Mouse (Mus musculus): Measurements from ENCODE around the gene Akt2.

Gene Akt2

GRCm38 (mm10) chr7:27574124-27574880, 17.1 kb upstream of the Akt2 start:
- POLR2A ChIA-PET, result interaction anchor here (0.6 to 9.3 kb wide), 55 partner anchors 9 to 574 kb away, joined by 3 to 151 read pairs (median 4); partner anchors contain the start of genes 2310022A10Rik (in 2 of the 4), Akt2 (in 2 of the 4), Pld3 (in 2 of the 4) and Snrpa (in 2 of the 4)

GRCm38 (mm10) chr7:27576914-27577313, 14.4 kb upstream of the Akt2 start:
- ChIA-PET POLR2A (interaction anchor here in 3 of 4 experiments (0.6 to 2.5 kb wide), 29 partner anchors 9 to 320 kb away, joined by 3 to 13 read pairs (median 4); partner anchors contain the start of genes Sertad1 (in 2 of the 3) and Akt2 (in 1 of the 3)), CTCF (interaction anchor here (0.5 to 1.9 kb wide), 27 partner anchors 9 to 1475 kb away, joined by 3 to 9 read pairs (median 4); partner anchors contain the start of gene Akt2 (in 1 of the 4))

More at GRCm38 (mm10) chr7:27574124-27574880, 17.1 kb upstream of the Akt2 start:
- CTCF ChIA-PET, result interaction anchor here in 3 of 4 experiments (0.6 to 1.3 kb wide), 10 partner anchors 9 to 154 kb away, joined by 3 to 8 read pairs (median 3); partner anchors contain the start of genes 2310022A10Rik (in 1 of the 3) and Pld3 (in 1 of the 3)

GRCm38 (mm10) chr7:27577589-27577988, 13.8 kb upstream of the Akt2 start:
- CTCF ChIA-PET, result interaction anchor here (0.6 to 1.9 kb wide), 15 partner anchors 9 to 1474 kb away, joined by 3 to 9 read pairs (median 4); partner anchors contain the start of gene Akt2 (in 1 of the 4)
- POLR2A ChIA-PET, result interaction anchor here in 2 of 4 experiments (0.8 to 2.5 kb wide), 13 partner anchors 8 to 87 kb away, joined by 3 to 13 read pairs (median 4); no protein-coding TSS in a partner anchor

GRCm38 (mm10) chr7:27578465-27578864, 12.9 kb upstream of the Akt2 start:
- POLR2A ChIA-PET, result interaction anchor here in 1 of 4 experiments (1.1 kb wide), 1 partner anchor 9 kb away, joined by 3 read pairs; no protein-coding TSS in a partner anchor

GRCm38 (mm10) chr7:27580380-27581174, 10.8 kb upstream of the Akt2 start:
- ChIA-PET POLR2A (interaction anchor here in 2 of 4 experiments (0.5 to 3.4 kb wide), 19 partner anchors 8 to 348 kb away, joined by 3 to 12 read pairs (median 3); partner anchors contain the start of genes Akt2 (in 1 of the 2), Coq8b (in 1 of the 2) and Zfp607b (in 1 of the 2)), CTCF (interaction anchor here in 2 of 4 experiments (0.5 to 1.0 kb wide), 4 partner anchors 31 to 131 kb away, joined by 3 to 4 read pairs (median 3); no protein-coding TSS in a partner anchor)

More at GRCm38 (mm10) chr7:27578465-27578864, 12.9 kb upstream of the Akt2 start:
- CTCF ChIA-PET, result interaction anchor here in 1 of 4 experiments (0.6 kb wide), 1 partner anchor 208 kb away, joined by 5 read pairs; no protein-coding TSS in a partner anchor

- ChIA-PET POLR2A (interaction anchor here (0.6 to 11.6 kb wide), 43 partner anchors 9 to 1860 kb away, joined by 3 to 151 read pairs (median 4); partner anchors contain the start of genes Rab4b (in 1 of the 4) and Zfp607b (in 1 of the 4)), CTCF (interaction anchor here in 3 of 4 experiments (0.6 to 1.8 kb wide), 13 partner anchors 10 to 840 kb away, joined by 3 to 9 read pairs (median 3); partner anchors contain the start of gene Zfp607b (in 1 of the 3))
These were observed 4.5 kb upstream of the Akt2 start for GRCm38 (mm10) chr7:27586861-27587260.

GRCm38 (mm10) chr7:27587741-27588140, 3.6 kb upstream of the Akt2 start:
- CTCF ChIA-PET, result interaction anchor here in 3 of 4 experiments (0.6 to 1.6 kb wide), 9 partner anchors 11 to 286 kb away, joined by 3 to 8 read pairs (median 4); no protein-coding TSS in a partner anchor
- POLR2A ChIA-PET, result interaction anchor here (0.6 to 11.6 kb wide), 33 partner anchors 8 to 392 kb away, joined by 3 to 151 read pairs (median 5); partner anchors contain the start of genes BC024978 (in 1 of the 4), Snrpa (in 1 of the 4) and Zfp607b (in 1 of the 4)

GRCm38 (mm10) chr7:27590088-27590487, 1.3 kb upstream of the Akt2 start:
- POLR2A ChIA-PET, result interaction anchor here (0.6 to 11.6 kb wide), 22 partner anchors 8 to 287 kb away, joined by 3 to 151 read pairs (median 5); partner anchors contain the start of genes 2310022A10Rik (in 1 of the 4), Map3k10 (in 1 of the 4), Pld3 (in 1 of the 4) and Sertad1 (in 1 of the 4)
- CTCF ChIA-PET, result interaction anchor here in 3 of 4 experiments (0.6 to 1.2 kb wide), 9 partner anchors 8 to 316 kb away, joined by 3 to 8 read pairs (median 4); no protein-coding TSS in a partner anchor

- CTCF ChIA-PET, result interaction anchor here in 3 of 4 experiments (0.6 to 1.2 kb wide), 8 partner anchors 7 to 260 kb away, joined by 3 to 8 read pairs (median 4); no protein-coding TSS in a partner anchor
- POLR2A ChIA-PET, result interaction anchor here (0.5 to 11.6 kb wide), 34 partner anchors 9 to 754 kb away, joined by 3 to 151 read pairs (median 6); partner anchors contain the start of genes Map3k10 (in 1 of the 4), Sertad1 (in 1 of the 4), Zfp60 (in 1 of the 4) and Zfp607b (in 1 of the 4)
These were observed 662 bp upstream of the Akt2 start for GRCm38 (mm10) chr7:27590566-27591213.

- ChIA-PET CTCF (interaction anchor here in 3 of 4 experiments (0.7 to 1.7 kb wide), 9 partner anchors 15 to 813 kb away, joined by 3 to 6 read pairs (median 4); partner anchors contain the start of gene Ttc9b (in 1 of the 3)), POLR2A (interaction anchor here (0.5 to 11.6 kb wide), 78 partner anchors 9 to 1796 kb away, joined by 3 to 151 read pairs (median 4); partner anchors contain the start of genes 2310022A10Rik (in 2 of the 4), Pld3 (in 2 of the 4), Sertad1 (in 2 of the 4) and Zfp607b (in 2 of the 4))
These were observed 1.0 kb downstream of the Akt2 start for GRCm38 (mm10) chr7:27592217-27592929.

GRCm38 (mm10) chr7:27592934-27593645, 1.7 kb downstream of the Akt2 start:
- ChIA-PET CTCF (interaction anchor here in 2 of 4 experiments (0.6 to 1.7 kb wide), 4 partner anchors 16 to 163 kb away, joined by 3 to 5 read pairs (median 4); no protein-coding TSS in a partner anchor), POLR2A (interaction anchor here in 3 of 4 experiments (0.5 to 11.6 kb wide), 29 partner anchors 11 to 415 kb away, joined by 3 to 151 read pairs (median 5); partner anchors contain the start of genes 2310022A10Rik (in 1 of the 3), Pld3 (in 1 of the 3), Rab4b (in 1 of the 3) and Sertad1 (in 1 of the 3))

GRCm38 (mm10) chr7:27596586-27597503, 5.5 kb downstream of the Akt2 start:
- CTCF ChIA-PET, result interaction anchor here in 2 of 4 experiments (1.0 to 1.7 kb wide), 4 partner anchors 20 to 106 kb away, joined by 3 to 4 read pairs (median 4); no protein-coding TSS in a partner anchor
- POLR2A ChIA-PET, result interaction anchor here in 3 of 4 experiments (0.5 to 11.3 kb wide), 18 partner anchors 8 to 364 kb away, joined by 3 to 125 read pairs (median 4); partner anchors contain the start of gene Coq8b (in 1 of the 3)

GRCm38 (mm10) chr7:27598053-27598452, 6.7 kb downstream of the Akt2 start:
- CTCF ChIA-PET, result interaction anchor here in 3 of 4 experiments (0.5 to 1.7 kb wide), 4 partner anchors 8 to 78 kb away, joined by 3 to 4 read pairs (median 4); no protein-coding TSS in a partner anchor
- POLR2A ChIA-PET, result interaction anchor here in 3 of 4 experiments (0.5 to 8.9 kb wide), 19 partner anchors 7 to 49 kb away, joined by 3 to 97 read pairs (median 5); partner anchors contain the start of genes 2310022A10Rik (in 1 of the 3) and Pld3 (in 1 of the 3)

Measured in embryonic stem cell, embryonic (primary cell).